Mouse (Mus musculus) olfactory bulb, adult 2 months (tissue): Measurements from ENCODE around the gene Tmem245.

Experiments used
- CTCF ChIP-seq: fragments of 200-500 bp; IDR thresholded peaks from 2 replicates; pipeline ENCODE4 v1.5.1; 2012; ENCODE audit warnings: low read depth, mild to moderate bottlenecking, low read length, moderate library complexity; ENCODE audit not compliant: insufficient read depth
- POLR2A ChIP-seq: fragments of 200-500 bp; IDR thresholded peaks from 2 replicates; pipeline ENCODE4 v1.6.1; 2012; ENCODE audit warnings: mild to moderate bottlenecking, low read depth, low read length, moderate library complexity; ENCODE audit not compliant: insufficient read depth

GRCm38 (mm10) chr4:56941481-56941880 lies 5.8 kb downstream of the Tmem245 start:
- TF ChIP-seq CTCF (no peak), POLR2A (no peak)
